Mouse (Mus musculus) heart, adult 2 months (tissue): Measurements from ENCODE around the gene F2rl1. TPM values are rescaled to one million over a fixed set of nuclear protein-coding genes. Genes with fewer than 3 reads are reported as not detected.
A peak's percentile ranks its signal among the peaks of the same experiment; 100 is the strongest.

Experiments used
- DNase-seq, 2 experiments: peaks; one replicate each; pipeline ENCODE4 v3.0.0; 2021
- H3K27ac ChIP-seq: fragments of 200-600 bp; 2 replicates; pipeline ENCODE4 v1.8.1; 2022
- H3K27me3 ChIP-seq: fragments of 200-500 bp; 2 replicates; pipeline ENCODE4 v1.6.1; 2012; ENCODE audit warnings: mild to moderate bottlenecking, low read length, inconsistent platforms, mixed read lengths; ENCODE audit not compliant: control insufficient read depth, insufficient read depth
- H3K36me3 ChIP-seq: fragments of 200-500 bp; 2 replicates; pipeline ENCODE4 v1.6.1; 2012; ENCODE audit warnings: low read length, inconsistent platforms; ENCODE audit not compliant: control insufficient read depth, insufficient read depth
- H3K4me1 ChIP-seq: fragments of 200-500 bp; 2 replicates; pipeline ENCODE4 v1.6.1; 2011; ENCODE audit warnings: low read length; ENCODE audit not compliant: control insufficient read depth, insufficient read depth
- H3K4me3 ChIP-seq: fragments of 200-600 bp; 2 replicates; pipeline ENCODE4 v1.8.1; 2022
- H3K79me2 ChIP-seq: fragments of 200-500 bp; replicated peaks from 2 replicates; pipeline ENCODE4 v1.6.1; 2012; ENCODE audit warnings: mild to moderate bottlenecking, inconsistent platforms, low read length, moderate library complexity, mixed read lengths; ENCODE audit not compliant: control insufficient read depth, insufficient read depth
- H3K9ac ChIP-seq: fragments of 200-500 bp; 2 replicates; pipeline ENCODE4 v1.6.1; 2012; ENCODE audit warnings: low read depth, mild to moderate bottlenecking, control low read depth, inconsistent platforms, low read length, mixed read lengths
- CTCF ChIP-seq: fragments of 200-600 bp; IDR thresholded peaks from 2 replicates; pipeline ENCODE4 v1.8.1; 2022; ENCODE audit warnings: antibody characterized with exemption, mild to moderate bottlenecking, moderate library complexity
- EP300 ChIP-seq: fragments of 200-500 bp; IDR thresholded peaks from 2 replicates; pipeline ENCODE4 v1.6.1; 2011; ENCODE audit warnings: low read depth, low read length, control low read depth; ENCODE audit not compliant: insufficient read depth
- POLR2A ChIP-seq: fragments of 200-500 bp; IDR thresholded peaks from 2 replicates; pipeline ENCODE4 v1.6.1; 2011; ENCODE audit warnings: mild to moderate bottlenecking, low read depth, low read length, control low read depth; ENCODE audit not compliant: insufficient read depth
- WGBS: fragments of 180-500 bp; shearing (Covaris S2); methylation state at CpG from one replicate; pipeline ENCODE4 v1.1.7; 2018; 5-methylcytosine and 5-hydroxymethylcytosine counted together
- intact Hi-C: fragments of 180-260 bp; cut with DNase I; formaldehyde crosslinking; loops from one replicate; pipeline ENCODE4 v1.15.1; 2025
- polyA plus RNA-seq: library from polyadenylated mRNA; depleted of rRNA; stranded (reverse); fragments of >200 nt; gene quantifications from 2 replicates; pipeline ENCODE4 v1.2.3, GENCODE M21; 2012
- total RNA-seq, 2 experiments: library from RNA; stranded (reverse); gene quantifications; 2 replicates each; pipeline ENCODE4 v1.2.3; 2021

F2rl1 gene
- total and polyA plus RNA-seq, 3 experiments, result 0.41 to 1.2 (median 0.63) TPM

- no peaks in the 10 kb centered on the region; the same call in 1 of the 2 replicates for H3K4me1 ChIP-seq
- H3K4me3 ChIP-seq, result no peak overlapping the region
- TF ChIP-seq CTCF (peak; percentile 99), POLR2A (no peak), EP300 (peak; percentile 77; the same call in 1 of the 2 replicates)
- H3K9ac ChIP-seq, result no peak overlapping the region
- intact Hi-C loops, result loop anchor here (1.0 to 5.0 kb wide), 3 partner anchors 104 to 329 kb away; partner anchors contain the start of gene Iqgap2
- H3K27ac ChIP-seq, result no peak overlapping the region
- no peaks in the 10 kb centered on the region for H3K27me3 ChIP-seq
- DNase-seq, result peak; percentile 58 to 61
- H3K36me3 ChIP-seq, result no peaks in the 10 kb centered on the region
- H3K79me2 ChIP-seq, result no peaks in the 10 kb centered on the region
- WGBS, result under 1% methylated on average over 3 of the region's 3 CpGs
Observed at GRCm38 (mm10) chr13:95563693-95564092, 38.7 kb upstream of the F2rl1 start.

- H3K36me3 ChIP-seq, result no peaks in the 10 kb centered on the region
- no peaks in the 10 kb centered on the region; the same call in 1 of the 2 replicates for H3K4me1 ChIP-seq
- no peak overlapping the region for H3K4me3 ChIP-seq
- no peak for DNase-seq
- no peaks in the 10 kb centered on the region for H3K79me2 ChIP-seq
- intact Hi-C loops, result loop anchor here (1.0 to 5.0 kb wide), 3 partner anchors 104 to 329 kb away; partner anchors contain the start of gene Iqgap2
- H3K27me3 ChIP-seq, result no peaks in the 10 kb centered on the region
- no peak overlapping the region for H3K27ac ChIP-seq
- TF ChIP-seq EP300 (no peak), POLR2A (no peak), CTCF (no peak)
- WGBS, result 33% methylated on average over 10 of the region's 10 CpGs
- no peak overlapping the region for H3K9ac ChIP-seq
Observed at GRCm38 (mm10) chr13:95563066-95563610, 38.1 kb upstream of the F2rl1 start.

- Histone ChIP-seq H3K27me3 (no peaks in the 10 kb centered on the region), H3K79me2 (no peaks in the 10 kb centered on the region), H3K4me1 (no peaks in the 10 kb centered on the region), H3K4me3 (no peak overlapping the region), H3K9ac (no peak overlapping the region), H3K27ac (no peak overlapping the region), H3K36me3 (no peaks in the 10 kb centered on the region)
- no peak for DNase-seq
- WGBS, result 76% methylated on average over 7 of the region's 7 CpGs
- TF ChIP-seq CTCF, result no peak
- no peak for TF ChIP-seq POLR2A
- no peak for TF ChIP-seq EP300
- intact Hi-C loops, result no loop called here
Observed at GRCm38 (mm10) chr13:95557326-95557725, 32.3 kb upstream of the F2rl1 start.

- TF ChIP-seq EP300 (no peak), POLR2A (no peak), CTCF (no peak)
- H3K27ac ChIP-seq, result no peak overlapping the region
- 81% methylated on average over 11 of the region's 11 CpGs for WGBS
- H3K27me3 ChIP-seq, result no peaks in the 10 kb centered on the region
- H3K9ac ChIP-seq, result no peak overlapping the region
- DNase-seq, result no peak
- H3K79me2 ChIP-seq, result no peaks in the 10 kb centered on the region
- H3K4me3 ChIP-seq, result no peak overlapping the region
- H3K4me1 ChIP-seq, result no peaks in the 10 kb centered on the region
- intact Hi-C loops, result no loop called here
- no peaks in the 10 kb centered on the region for H3K36me3 ChIP-seq
Observed at GRCm38 (mm10) chr13:95553885-95554492, 29.0 kb upstream of the F2rl1 start.

- Histone ChIP-seq H3K27me3 (no peaks in the 10 kb centered on the region), H3K79me2 (no peaks in the 10 kb centered on the region), H3K9ac (no peak overlapping the region), H3K36me3 (no peaks in the 10 kb centered on the region), H3K4me3 (no peak overlapping the region), H3K27ac (no peak overlapping the region), H3K4me1 (peaks cover 3% of the 10 kb centered on the region; the same call in 1 of the 2 replicates)
- intact Hi-C loops, result no loop called here
- no peak for DNase-seq
- WGBS, result 61% methylated on average over 2 of the region's 2 CpGs
- TF ChIP-seq EP300 (no peak), CTCF (no peak), POLR2A (no peak)
Observed at GRCm38 (mm10) chr13:95550636-95551370, 25.8 kb upstream of the F2rl1 start.

GRCm38 (mm10) chr13:95549421-95549820 lies 24.4 kb upstream of the F2rl1 start:
- 40% methylated on average over 3 of the region's 3 CpGs for WGBS
- Histone ChIP-seq H3K27me3 (no peaks in the 10 kb centered on the region), H3K79me2 (no peaks in the 10 kb centered on the region), H3K27ac (no peak overlapping the region), H3K36me3 (no peaks in the 10 kb centered on the region), H3K4me3 (no peak overlapping the region), H3K9ac (no peak overlapping the region), H3K4me1 (peaks cover 3% of the 10 kb centered on the region; the same call in 1 of the 2 replicates)
- intact Hi-C loops, result no loop called here
- TF ChIP-seq EP300 (no peak), POLR2A (no peak), CTCF (no peak)
- DNase-seq, result no peak
